Mouse (Mus musculus) forebrain, embryonic 11.5 days (tissue): Measurements from ENCODE around the gene Cc2d2a. TPM values are rescaled to one million over a fixed set of nuclear protein-coding genes. Genes with fewer than 3 reads are reported as not detected.

Experiments used
- ATAC-seq: fragments of 200-750 bp; cut with Nextera tagmentation; replicated peaks from 2 replicates; pipeline ENCODE4 v1.8.0; 2017; ENCODE audit warnings: moderate TSS enrichment; ENCODE audit not compliant: low FRiP score
- DNase-seq: peaks from one replicate; pipeline ENCODE4 v3.0.0-alpha.2; 2017; ENCODE audit warnings: low spot score
- H3K27ac ChIP-seq: fragments of 300-500 bp; sonication (generic); 2 replicates; pipeline ENCODE4 v1.5.1; 2014; ENCODE audit warnings: low read depth, low read length
- H3K27me3 ChIP-seq: fragments of 300-500 bp; sonication (generic); 2 replicates; pipeline ENCODE4 v1.6.1; 2014; ENCODE audit warnings: mild to moderate bottlenecking, low read length, mixed read lengths; ENCODE audit not compliant: control insufficient read depth, insufficient read depth
- H3K36me3 ChIP-seq: fragments of 300-500 bp; sonication (generic); 2 replicates; pipeline ENCODE4 v1.6.1; 2014; ENCODE audit warnings: mild to moderate bottlenecking, low read length, moderate library complexity, mixed read lengths; ENCODE audit not compliant: control insufficient read depth, insufficient read depth
- H3K4me1 ChIP-seq: fragments of 300-500 bp; sonication (generic); replicated peaks from 2 replicates; pipeline ENCODE4 v1.6.1; 2014; ENCODE audit warnings: low read length, mixed read lengths; ENCODE audit not compliant: control insufficient read depth, insufficient read depth
- H3K4me2 ChIP-seq: fragments of 300-500 bp; sonication (generic); 2 replicates; pipeline ENCODE4 v1.6.1; 2014; ENCODE audit warnings: low read depth, mild to moderate bottlenecking, low read length, moderate library complexity, mixed read lengths; ENCODE audit not compliant: severe bottlenecking
- H3K4me3 ChIP-seq: fragments of 300-500 bp; sonication (generic); 2 replicates; pipeline ENCODE4 v1.5.1; 2014; ENCODE audit warnings: low read depth, low read length
- H3K9ac ChIP-seq: fragments of 300-500 bp; sonication (generic); 2 replicates; pipeline ENCODE4 v1.6.1; 2014; ENCODE audit warnings: low read length
- H3K9me3 ChIP-seq: fragments of 300-500 bp; sonication (generic); 2 replicates; pipeline ENCODE4 v1.6.1; 2016; ENCODE audit warnings: low read length, mixed read lengths; ENCODE audit not compliant: control insufficient read depth
- WGBS: fragments of 180-500 bp; shearing (Covaris S2); extraction: QIAGEN DNeasy Blood & Tissue Kit; methylation state at CpG from one replicate; pipeline ENCODE4 v1.1.7; 2014; 5-methylcytosine and 5-hydroxymethylcytosine counted together
- polyA plus RNA-seq: library from polyadenylated mRNA; unstranded; fragments of >200 nt; fragmentation: Nextera tagmentation; extraction: Ambion mirVana; gene quantifications from 2 replicates; pipeline ENCODE4 v1.2.1, GENCODE M21; 2014

Gene Cc2d2a
- polyA plus RNA-seq: 8.1 and 9.2 TPM in 2 replicates

GRCm38 (mm10) chr5:43661997-43662961 lies at the start of gene Cc2d2a:
Cc2d2a (plus strand) TSS chr5:43662346.
- Histone ChIP-seq H3K9me3 (no peaks in the 10 kb centered on the region), H3K4me3 (peak within 1 kb of the TSS; percentile 28), H3K4me1 (peaks cover 9% of the 10 kb centered on the region; the same call in 1 of the 2 replicates), H3K27ac (peak within 1 kb of the TSS; percentile 88), H3K9ac (peak within 1 kb of the TSS; percentile 67), H3K27me3 (no peaks in the 10 kb centered on the region), H3K4me2 (peak within 1 kb of the TSS; percentile 53), H3K36me3 (no peaks in the 10 kb centered on the region)
- DNase-seq: peak; percentile 68
- ATAC-seq: peak; percentile 88
- 6% methylated on average over 19 of the region's 19 CpGs for WGBS

- Histone ChIP-seq H3K36me3 (no peaks in the 10 kb centered on the region), H3K9me3 (no peaks in the 10 kb centered on the region), H3K9ac (no peak overlapping the region), H3K4me2 (no peak overlapping the region), H3K4me1 (no peaks in the 10 kb centered on the region), H3K4me3 (no peak overlapping the region), H3K27me3 (no peaks in the 10 kb centered on the region), H3K27ac (no peak overlapping the region)
- ATAC-seq (no peak; the same call in 1 of the 2 replicates), DNase-seq (no peak)
- 76% methylated on average over 7 of the region's 7 CpGs for whole genome bisulfite sequencing
These were observed 40.4 kb upstream of the Cc2d2a start for GRCm38 (mm10) chr5:43621575-43622299.

GRCm38 (mm10) chr5:43625407-43625806 lies 36.7 kb upstream of the Cc2d2a start:
- Histone ChIP-seq H3K9ac (no peak overlapping the region), H3K27ac (no peak overlapping the region), H3K4me2 (no peak overlapping the region), H3K36me3 (no peaks in the 10 kb centered on the region), H3K4me1 (no peaks in the 10 kb centered on the region), H3K9me3 (no peaks in the 10 kb centered on the region), H3K27me3 (no peaks in the 10 kb centered on the region), H3K4me3 (no peak overlapping the region)
- WGBS: 91% methylated on average over 4 of the region's 4 CpGs
- DNase-seq: no peak
- no peak for ATAC-seq

- Histone ChIP-seq H3K27me3 (no peaks in the 10 kb centered on the region), H3K27ac (no peak overlapping the region), H3K4me3 (no peak overlapping the region), H3K36me3 (no peaks in the 10 kb centered on the region), H3K4me2 (no peak overlapping the region), H3K9me3 (no peaks in the 10 kb centered on the region), H3K4me1 (no peaks in the 10 kb centered on the region), H3K9ac (no peak overlapping the region)
- DNase-seq: no peak
- no peak; the same call in 1 of the 2 replicates for ATAC-seq
- WGBS: 84% methylated on average over 5 of the region's 5 CpGs
These were observed 28.0 kb upstream of the Cc2d2a start for GRCm38 (mm10) chr5:43634071-43634601.

GRCm38 (mm10) chr5:43634602-43635081 lies 27.5 kb upstream of the Cc2d2a start:
- no peak overlapping the region for H3K4me3 ChIP-seq
- ATAC-seq: peak; percentile 63
- H3K36me3 ChIP-seq: no peaks in the 10 kb centered on the region
- DNase-seq: no peak
- no peaks in the 10 kb centered on the region for H3K27me3 ChIP-seq
- no peak overlapping the region for H3K27ac ChIP-seq
- H3K4me1 ChIP-seq: no peaks in the 10 kb centered on the region
- H3K9ac ChIP-seq: no peak overlapping the region
- no peaks in the 10 kb centered on the region for H3K9me3 ChIP-seq
- WGBS: 50% methylated on average over 9 of the region's 9 CpGs
- H3K4me2 ChIP-seq: no peak overlapping the region

GRCm38 (mm10) chr5:43645020-43645419 lies 17.1 kb upstream of the Cc2d2a start:
- DNase-seq (no peak), ATAC-seq (no peak)
- Histone ChIP-seq H3K9ac (no peak overlapping the region), H3K27me3 (no peaks in the 10 kb centered on the region), H3K4me1 (no peaks in the 10 kb centered on the region), H3K27ac (no peak overlapping the region), H3K4me3 (no peak overlapping the region), H3K9me3 (no peaks in the 10 kb centered on the region), H3K36me3 (no peaks in the 10 kb centered on the region), H3K4me2 (no peak overlapping the region)
- WGBS: 64% methylated on average over 4 of the region's 4 CpGs

- H3K4me2 ChIP-seq: no peak overlapping the region
- DNase-seq: no peak
- H3K27ac ChIP-seq: no peak overlapping the region
- H3K27me3 ChIP-seq: no peaks in the 10 kb centered on the region
- no peak overlapping the region for H3K4me3 ChIP-seq
- WGBS: 89% methylated on average over 12 of the region's 12 CpGs
- H3K9me3 ChIP-seq: no peaks in the 10 kb centered on the region
- no peak overlapping the region for H3K9ac ChIP-seq
- H3K4me1 ChIP-seq: no peaks in the 10 kb centered on the region
- ATAC-seq: no peak
- H3K36me3 ChIP-seq: no peaks in the 10 kb centered on the region
These were observed 14.9 kb upstream of the Cc2d2a start for GRCm38 (mm10) chr5:43647098-43647774.

GRCm38 (mm10) chr5:43661498-43661897 lies 648 bp upstream of the Cc2d2a start:
- 93% methylated on average over 3 of the region's 3 CpGs for WGBS
- Histone ChIP-seq H3K27me3 (no peaks in the 10 kb centered on the region), H3K36me3 (no peaks in the 10 kb centered on the region), H3K9me3 (no peaks in the 10 kb centered on the region), H3K9ac (no peak overlapping the region), H3K4me1 (peaks cover 9% of the 10 kb centered on the region; the same call in 1 of the 2 replicates), H3K27ac (peak overlapping the region; percentile 88; the same call in 1 of the 2 replicates), H3K4me2 (no peak overlapping the region), H3K4me3 (no peak overlapping the region)
- DNase-seq (no peak), ATAC-seq (no peak)
